Mouse (Mus musculus): Measurements from ENCODE around the gene Atp6v0c.

- TF ChIP-seq CTCF (IDR thresholded peaks at IDR 0.05; ENCODE audit: insufficient read depth, low read length): no peak
- no peak for TF ChIP-seq POLR2A (IDR thresholded peaks at IDR 0.05; ENCODE audit: borderline replicate concordance, extremely low read depth, low read depth, low read length)
Observed at GRCm38 (mm10) chr17:24155742-24156141, 13.8 kb downstream of the Atp6v0c start.

Data from lung, adult 2 months (tissue).